Mouse (Mus musculus) heart, postnatal 0 days (tissue): ENCODE measurements around the gene Kank4.

Experiments used
- CTCF ChIP-seq: IDR thresholded peaks from 2 replicates; pipeline ENCODE4 v1.5.1; 2016; ENCODE audit warnings: antibody characterized with exemption, control low read depth, low read depth
- EP300 ChIP-seq: IDR thresholded peaks from 2 replicates; pipeline ENCODE4 v1.6.1; 2016; ENCODE audit warnings: antibody characterized with exemption, low read depth

DNA sequence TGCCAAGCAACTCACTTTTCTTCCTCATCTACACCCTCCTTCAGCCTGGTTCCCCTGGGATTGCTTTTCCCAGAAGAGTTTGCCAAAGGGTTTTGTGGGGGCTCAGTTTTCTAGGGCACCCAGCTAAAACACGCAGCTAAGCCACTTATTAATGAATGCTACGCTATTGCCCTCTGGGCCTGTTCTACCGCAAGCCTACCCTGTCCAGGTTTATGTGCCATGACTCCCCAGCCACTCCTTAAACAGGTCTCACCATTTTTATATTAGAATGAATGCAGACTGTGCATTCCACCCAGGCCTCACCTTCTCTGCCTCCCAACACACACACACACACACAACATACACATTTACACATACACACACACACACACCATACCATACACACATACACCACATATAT, 5.7 kb upstream of the Kank4 start:
- TF ChIP-seq CTCF = no peak
- TF ChIP-seq EP300 = no peak
